ENCODE assay signal across 9 mouse cellular contexts in the genomic region with DNA sequence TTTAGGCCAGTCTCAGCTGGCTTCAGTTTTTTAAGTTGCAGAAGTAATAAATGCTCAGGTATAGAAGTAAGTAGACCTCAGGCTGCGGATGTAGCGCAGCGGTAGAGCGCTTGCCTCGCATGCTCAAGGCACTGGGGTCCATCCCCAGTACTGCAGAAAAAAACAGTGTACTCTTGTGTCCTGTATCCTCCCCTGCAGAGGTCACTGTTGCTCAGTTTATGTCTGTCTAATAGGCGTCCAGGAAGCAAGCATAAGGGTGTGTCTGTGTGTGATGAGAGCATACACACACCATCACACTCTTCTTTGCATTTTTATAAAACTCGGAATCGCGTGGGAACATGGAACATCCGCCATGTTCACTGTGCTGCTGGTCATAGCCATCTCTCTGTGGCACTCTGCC. TPM values are rescaled to one million over a fixed set of nuclear protein-coding genes. Genes with fewer than 3 reads are reported as not detected.
DNase-seq lines count a peak whose midpoint lies in the region; ATAC-seq and TF ChIP-seq lines count a peak whose summit lies in the region.
"Had no signal": no experiment of that assay in that cellular context is flagged by ENCODE, and none has a peak within 500 bp of the region (broad histone marks: within the 10 kb centered on the region; RNA-seq: fewer than 3 reads in every experiment).

No protein-coding gene starts in this region.

- TF ChIP-seq EP300 in liver, postnatal 0 days (IDR thresholded peaks at IDR 0.05; ENCODE audit: low read depth), result no peak

- H3K4me3 ChIP-seq in cerebellum, adult 2 months (replicated peaks; ENCODE audit: insufficient read depth, low read depth, low read length), result no peak overlapping the region
- no peak overlapping the region for H3K4me3 ChIP-seq in midbrain, embryonic 14.5 days (replicated peaks; ENCODE audit: low read depth, low read length)
- H3K4me3 ChIP-seq in midbrain, embryonic 10.5 days, result no peak overlapping the region
- H3K4me3 ChIP-seq in liver, postnatal 0 days (ENCODE audit: low read depth, low read length), result no peak overlapping the region
- no peak overlapping the region for H3K4me3 ChIP-seq in embryonic facial prominence, embryonic 10.5 days
- H3K4me3 ChIP-seq: heart, embryonic 15.5 days had no signal

- H3K36me3 ChIP-seq in midbrain, embryonic 14.5 days (ENCODE audit: control insufficient read depth, insufficient read depth, low read length), result peaks cover 84% of the 10 kb centered on the region
- H3K36me3 ChIP-seq in midbrain, embryonic 10.5 days, result peaks cover 89% of the 10 kb centered on the region
- peaks cover 74% of the 10 kb centered on the region for H3K36me3 ChIP-seq in liver, postnatal 0 days (replicated peaks; ENCODE audit: insufficient read depth, low read length)
- H3K36me3 ChIP-seq in embryonic facial prominence, embryonic 10.5 days (replicated peaks), result peaks cover 92% of the 10 kb centered on the region

- H3K4me2 ChIP-seq in midbrain, embryonic 14.5 days (ENCODE audit: low read length), result no peak overlapping the region
- no peak overlapping the region for H3K4me2 ChIP-seq in liver, postnatal 0 days (ENCODE audit: low read depth, low read length)
- H3K4me2 ChIP-seq: heart, embryonic 15.5 days had no signal

- no peak overlapping the region for H3K9ac ChIP-seq in midbrain, embryonic 14.5 days (replicated peaks; ENCODE audit: low read length)
- no peak overlapping the region for H3K9ac ChIP-seq in liver, postnatal 0 days (replicated peaks)
- H3K9ac ChIP-seq: heart, embryonic 15.5 days had no signal

- WGBS in cerebellum, adult 2 months, result 68% methylated on average over 10 of the region's 10 CpGs
- 84% methylated on average over 10 of the region's 10 CpGs for WGBS in midbrain, embryonic 14.5 days
- 90% methylated on average over 10 of the region's 10 CpGs for WGBS in midbrain, embryonic 10.5 days
- 71% methylated on average over 10 of the region's 10 CpGs for WGBS in liver, postnatal 0 days (ENCODE audit: insufficient replicate concordance)
- WGBS in embryonic facial prominence, embryonic 10.5 days, result 85% methylated on average over 10 of the region's 10 CpGs

- no peak overlapping the region for H3K27ac ChIP-seq in cerebellum, adult 2 months (ENCODE audit: insufficient read depth, low read length)
- no peak overlapping the region for H3K27ac ChIP-seq in midbrain, embryonic 14.5 days (replicated peaks; ENCODE audit: low read depth, low read length)
- no peak overlapping the region for H3K27ac ChIP-seq in midbrain, embryonic 10.5 days (replicated peaks)
- no peak overlapping the region for H3K27ac ChIP-seq in liver, postnatal 0 days (ENCODE audit: low read depth)
- H3K27ac ChIP-seq in embryonic facial prominence, embryonic 10.5 days (replicated peaks), result no peak overlapping the region
- H3K27ac ChIP-seq: heart, embryonic 15.5 days had no signal

- no peak for TF ChIP-seq POLR2A in cerebellum, adult 2 months (IDR thresholded peaks at IDR 0.05; ENCODE audit: borderline replicate concordance, insufficient read depth, low read length)

- peak; percentile 34; the same call in 1 of the 2 replicates for TF ChIP-seq CTCF in cerebellum, adult 2 months (IDR thresholded peaks at IDR 0.05; ENCODE audit: borderline replicate concordance, insufficient read depth, low read depth, low read length)
- peak; percentile 70 for TF ChIP-seq CTCF in liver, postnatal 0 days (IDR thresholded peaks at IDR 0.05; ENCODE audit: low read depth)

- ATAC-seq in midbrain, embryonic 14.5 days (ENCODE audit: low FRiP score, low TSS enrichment), result no peak
- ATAC-seq in liver, postnatal 0 days, result peak; percentile 55

- H3K27me3 ChIP-seq in cerebellum, adult 2 months (ENCODE audit: control insufficient read depth, insufficient read depth, low read length), result no peaks in the 10 kb centered on the region
- no peaks in the 10 kb centered on the region for H3K27me3 ChIP-seq in midbrain, embryonic 14.5 days (ENCODE audit: control insufficient read depth, insufficient read depth, low read length)
- no peaks in the 10 kb centered on the region for H3K27me3 ChIP-seq in midbrain, embryonic 10.5 days (ENCODE audit: low read depth, poor library complexity, severe bottlenecking)
- no peaks in the 10 kb centered on the region for H3K27me3 ChIP-seq in liver, postnatal 0 days (ENCODE audit: insufficient read depth, low read length)
- H3K27me3 ChIP-seq in embryonic facial prominence, embryonic 10.5 days (replicated peaks; ENCODE audit: low read depth, poor library complexity, severe bottlenecking), result no peaks in the 10 kb centered on the region
- H3K27me3 ChIP-seq: heart, embryonic 15.5 days had no signal

- no peaks in the 10 kb centered on the region for H3K9me3 ChIP-seq in midbrain, embryonic 14.5 days (ENCODE audit: control insufficient read depth, low read length)
- no peaks in the 10 kb centered on the region for H3K9me3 ChIP-seq in midbrain, embryonic 10.5 days (replicated peaks)
- H3K9me3 ChIP-seq in liver, postnatal 0 days (ENCODE audit: low read length), result no peaks in the 10 kb centered on the region
- H3K9me3 ChIP-seq in embryonic facial prominence, embryonic 10.5 days, result no peaks in the 10 kb centered on the region
- H3K9me3 ChIP-seq: heart, embryonic 15.5 days had no signal

- peak in 1 of 2 experiments; percentile 18 for DNase-seq in cerebellum, adult 2 months
- DNase-seq in cerebellum, adult 11-12 months, result no peak
- peak; percentile 24 for DNase-seq in midbrain, embryonic 14.5 days
- DNase-seq in midbrain, embryonic 10.5 days (ENCODE audit: low spot score), result no peak
- DNase-seq in liver, postnatal 0 days, result no peak
- peak; percentile 39 to 55 for DNase-seq in thymus, postnatal 36 days
- DNase-seq in adrenal gland, adult 8-10 months, result no peak
- no peak for DNase-seq in embryonic facial prominence, embryonic 10.5 days (ENCODE audit: low spot score)

- peaks cover 50% of the 10 kb centered on the region for H3K4me1 ChIP-seq in cerebellum, adult 2 months (ENCODE audit: control insufficient read depth, insufficient read depth, low read length)
- H3K4me1 ChIP-seq in midbrain, embryonic 14.5 days (ENCODE audit: control insufficient read depth, insufficient read depth, low read length), result peaks cover 9% of the 10 kb centered on the region; the same call in 1 of the 2 replicates
- H3K4me1 ChIP-seq in midbrain, embryonic 10.5 days, result peaks cover 13% of the 10 kb centered on the region
- H3K4me1 ChIP-seq in liver, postnatal 0 days (ENCODE audit: insufficient read depth), result peaks cover 27% of the 10 kb centered on the region
- H3K4me1 ChIP-seq in embryonic facial prominence, embryonic 10.5 days, result peaks cover 29% of the 10 kb centered on the region

RNA-seq across cellular contexts. Expression of gene Fkrp, which starts 9.3 kb away (rescaled TPM):
- 38.6 and 38.9 TPM in 2 replicates for polyA plus RNA-seq in cerebellum, adult 2 months (2012; rRNA removed)
- 38.5 and 48.7 TPM in 2 replicates for polyA plus RNA-seq in midbrain, embryonic 14.5 days (2014; fragmentation: Nextera tagmentation; extraction: Ambion mirVana)
- 28.3 and 32.9 TPM in 2 replicates for polyA plus RNA-seq in midbrain, embryonic 10.5 days (2016; fragmentation: Nextera tagmentation; extraction: Ambion mirVana)
- 7.4 and 8.7 TPM in 2 replicates for polyA plus RNA-seq in liver, postnatal 0 days (2015; fragmentation: Nextera tagmentation; extraction: Ambion mirVana)
- 10 to 100 TPM; 22.0 to 26.2 (median 24.9) TPM for total RNA-seq in adrenal gland, adult 8-10 months (2022)
- polyA plus RNA-seq in embryonic facial prominence, embryonic 10.5 days (2016; fragmentation: Nextera tagmentation; extraction: Ambion mirVana), result 26.1 and 28.5 TPM in 2 replicates

RNA-seq across cellular contexts. Expression of gene Strn4, which starts 10.1 kb away (rescaled TPM):
- 158 and 160 TPM in 2 replicates for polyA plus RNA-seq in cerebellum, adult 2 months (2012; rRNA removed)
- 213 and 219 TPM in 2 replicates for polyA plus RNA-seq in midbrain, embryonic 14.5 days (2014; fragmentation: Nextera tagmentation; extraction: Ambion mirVana)
- polyA plus RNA-seq in midbrain, embryonic 10.5 days (2016; fragmentation: Nextera tagmentation; extraction: Ambion mirVana), result 108 and 137 TPM in 2 replicates
- polyA plus RNA-seq in liver, postnatal 0 days (2015; fragmentation: Nextera tagmentation; extraction: Ambion mirVana), result 15.9 and 18.4 TPM in 2 replicates
- 100 to 1,000 TPM in 1 of 4 experiments, 10 to 100 TPM in 3; 62.2 to 100 (median 74.6) TPM for total RNA-seq in adrenal gland, adult 8-10 months (2022)
- 129 and 131 TPM in 2 replicates for polyA plus RNA-seq in embryonic facial prominence, embryonic 10.5 days (2016; fragmentation: Nextera tagmentation; extraction: Ambion mirVana)

RNA-seq across cellular contexts. Expression of gene Prkd2, which starts 16.9 kb away (rescaled TPM):
- polyA plus RNA-seq in cerebellum, adult 2 months (2012; rRNA removed), result 6.5 and 7.5 TPM in 2 replicates
- 4.4 and 5.7 TPM in 2 replicates for polyA plus RNA-seq in midbrain, embryonic 14.5 days (2014; fragmentation: Nextera tagmentation; extraction: Ambion mirVana)
- 11.1 and 11.8 TPM in 2 replicates for polyA plus RNA-seq in midbrain, embryonic 10.5 days (2016; fragmentation: Nextera tagmentation; extraction: Ambion mirVana)
- 4.3 and 5.0 TPM in 2 replicates for polyA plus RNA-seq in liver, postnatal 0 days (2015; fragmentation: Nextera tagmentation; extraction: Ambion mirVana)
- 10 to 100 TPM; 17.0 to 27.1 (median 20.9) TPM for total RNA-seq in adrenal gland, adult 8-10 months (2022)
- 12.9 and 13.1 TPM in 2 replicates for polyA plus RNA-seq in embryonic facial prominence, embryonic 10.5 days (2016; fragmentation: Nextera tagmentation; extraction: Ambion mirVana)

RNA-seq across cellular contexts. Expression of gene Slc1a5, which starts 44.6 kb away (rescaled TPM):
- polyA plus RNA-seq in cerebellum, adult 2 months (2012; rRNA removed), result 3.5 and 4.0 TPM in 2 replicates
- 5.9 and 10.8 TPM in 2 replicates for polyA plus RNA-seq in midbrain, embryonic 14.5 days (2014; fragmentation: Nextera tagmentation; extraction: Ambion mirVana)
- polyA plus RNA-seq in midbrain, embryonic 10.5 days (2016; fragmentation: Nextera tagmentation; extraction: Ambion mirVana), result 40.1 and 40.4 TPM in 2 replicates
- 43.9 and 44.8 TPM in 2 replicates for polyA plus RNA-seq in liver, postnatal 0 days (2015; fragmentation: Nextera tagmentation; extraction: Ambion mirVana)
- 100 to 1,000 TPM in 1 of 4 experiments, 10 to 100 TPM in 3; 77.8 to 202 (median 91.2) TPM for total RNA-seq in adrenal gland, adult 8-10 months (2022)
- 37.3 and 40.5 TPM in 2 replicates for polyA plus RNA-seq in embryonic facial prominence, embryonic 10.5 days (2016; fragmentation: Nextera tagmentation; extraction: Ambion mirVana)

RNA-seq across cellular contexts. Expression of gene Dact3, which starts 49.3 kb away (rescaled TPM):
- 60.8 and 68.2 TPM in 2 replicates for polyA plus RNA-seq in cerebellum, adult 2 months (2012; rRNA removed)
- 4.9 and 6.2 TPM in 2 replicates for polyA plus RNA-seq in midbrain, embryonic 14.5 days (2014; fragmentation: Nextera tagmentation; extraction: Ambion mirVana)
- 1.9 and 2.2 TPM in 2 replicates for polyA plus RNA-seq in midbrain, embryonic 10.5 days (2016; fragmentation: Nextera tagmentation; extraction: Ambion mirVana)
- polyA plus RNA-seq in liver, postnatal 0 days (2015; fragmentation: Nextera tagmentation; extraction: Ambion mirVana), result 0.09 TPM in 2 replicates
- total RNA-seq in adrenal gland, adult 8-10 months (2022), result 1 to 10 TPM; 4.2 to 5.9 (median 4.6) TPM
- 5.5 and 6.0 TPM in 2 replicates for polyA plus RNA-seq in embryonic facial prominence, embryonic 10.5 days (2016; fragmentation: Nextera tagmentation; extraction: Ambion mirVana)

Comparison
In these comparisons a context has a peak if more than half of its experiments do, and no peak if none do; other contexts are left out.
1. DNase-seq: peak in midbrain, embryonic 14.5 days (single experiment) and thymus, postnatal 36 days (2 of 2); none in cerebellum, adult 11-12 months (single experiment), midbrain, embryonic 10.5 days (single experiment), liver, postnatal 0 days (single experiment), adrenal gland, adult 8-10 months (single experiment) and embryonic facial prominence, embryonic 10.5 days (single experiment).